Mouse (Mus musculus): ENCODE measurements around the gene Psmf1.

DNA sequence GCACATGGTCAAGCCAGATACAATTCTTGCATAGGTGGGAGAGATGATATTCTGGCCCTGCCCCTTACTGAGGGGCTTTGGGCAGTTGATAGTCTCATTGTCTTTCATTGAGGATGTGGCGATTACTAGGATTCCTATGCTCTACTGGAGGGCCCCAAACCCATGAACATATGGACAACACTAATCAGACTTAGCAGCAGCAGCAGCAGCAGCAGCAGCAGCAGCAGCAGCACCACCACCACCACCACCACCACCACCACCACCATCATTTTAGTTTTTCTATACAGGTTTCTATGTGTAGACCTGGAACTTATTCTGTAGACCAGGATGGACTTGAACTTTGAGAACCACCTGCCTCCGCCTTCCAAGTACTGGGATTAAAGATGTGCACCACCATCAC is 39.5 kb upstream of the Psmf1 start:
- TF ChIP-seq EP300 (IDR thresholded peaks at IDR 0.05; ENCODE audit: low read depth) = no peak
- no peak for TF ChIP-seq CTCF (IDR thresholded peaks at IDR 0.05; ENCODE audit: low read depth)
